Mouse (Mus musculus): Measurements from ENCODE around the gene Olfr1155.

Gene Olfr1155

DNA sequence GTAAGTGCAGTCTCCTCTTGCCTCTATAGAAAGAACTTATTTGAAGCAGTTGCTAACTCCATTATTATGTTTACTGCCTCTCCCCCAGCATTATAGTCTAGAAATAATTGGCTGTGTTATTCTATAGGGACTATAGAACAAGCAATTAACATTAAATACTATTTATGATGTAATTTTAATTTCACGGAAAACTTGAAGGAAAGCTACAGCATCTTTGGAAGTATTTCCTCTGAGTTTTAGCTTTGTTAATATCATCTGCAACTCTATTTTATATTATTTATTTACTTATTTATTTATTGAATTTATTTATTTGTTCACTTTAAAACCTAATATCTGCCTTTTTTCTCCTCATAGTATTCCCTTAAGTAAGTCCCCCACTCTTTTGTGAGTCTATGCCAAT lies at the start of gene Olfr1155:
Gene Olfr1155, minus strand, starts transcription at position 101 of the 400 bp plus-strand sequence.
- no peak for DNase-seq

DNA sequence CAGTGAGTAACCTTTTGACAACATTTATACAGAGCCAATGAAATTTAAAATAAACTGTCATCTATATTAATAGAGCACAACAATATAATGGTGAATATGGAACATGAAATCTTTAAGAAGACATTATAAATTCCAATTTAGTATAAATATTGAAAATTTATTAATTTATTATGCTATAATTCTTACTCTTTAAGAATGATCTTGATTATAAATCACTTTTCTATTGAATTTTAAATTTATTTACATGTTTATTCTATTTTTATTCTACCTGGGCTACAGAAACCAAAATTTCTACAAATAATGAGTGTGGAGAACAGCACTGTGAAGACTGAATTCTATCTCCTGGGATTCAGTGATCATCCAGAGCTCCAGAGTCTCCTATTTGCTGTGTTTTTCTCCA lies 44.9 kb upstream of the Olfr1155 start, which contains the start of gene Olfr1158:
Gene Olfr1158, plus strand, starts transcription at position 301 of the 400 bp plus-strand sequence.
- DNase-seq = no peak

DNA sequence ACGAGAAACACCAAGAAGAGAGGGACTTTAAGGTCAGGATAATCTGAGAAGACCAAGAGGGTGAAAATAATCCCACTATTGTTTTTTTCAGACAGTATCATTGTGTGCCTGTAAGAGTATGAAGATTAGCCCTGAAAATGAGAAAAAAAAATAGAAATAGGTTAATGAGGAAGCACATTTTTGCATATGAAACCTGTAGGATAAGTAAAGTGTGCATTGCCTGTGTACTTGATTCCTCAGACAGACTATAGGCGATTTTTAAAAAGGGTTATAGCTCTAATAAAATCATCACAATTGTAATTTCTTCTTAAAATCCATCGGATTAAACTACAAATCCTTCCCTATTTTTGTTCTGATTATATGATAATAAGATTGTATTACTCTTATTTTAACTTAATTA lies 29.6 kb upstream of the Olfr1155 start, which contains the start of gene Olfr74:
Gene Olfr74, minus strand, starts transcription at position 101 of the 400 bp plus-strand sequence.
- DNase-seq = no peak

DNA sequence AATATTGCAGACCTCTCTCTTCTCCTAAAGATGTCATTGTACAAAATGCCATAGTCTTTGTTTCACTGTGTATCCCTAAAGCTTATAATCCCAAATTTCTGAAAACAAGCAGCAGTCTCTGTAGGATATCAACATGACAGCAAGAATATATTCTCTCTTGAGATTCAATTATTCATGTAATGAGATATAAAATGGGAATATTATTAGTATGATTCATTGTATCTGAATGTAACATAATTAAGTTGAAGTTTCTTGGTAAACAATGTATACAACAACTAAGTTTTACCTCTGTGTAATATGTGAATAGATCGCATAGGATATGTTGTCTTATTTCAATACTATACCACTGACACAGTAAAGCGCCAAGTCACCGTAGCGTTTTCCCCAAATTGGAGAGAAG lies 23.3 kb upstream of the Olfr1155 start, which contains the start of gene Olfr1157:
Gene Olfr1157, minus strand, starts transcription at position 101 of the 400 bp plus-strand sequence.
- DNase-seq = no peak

DNA sequence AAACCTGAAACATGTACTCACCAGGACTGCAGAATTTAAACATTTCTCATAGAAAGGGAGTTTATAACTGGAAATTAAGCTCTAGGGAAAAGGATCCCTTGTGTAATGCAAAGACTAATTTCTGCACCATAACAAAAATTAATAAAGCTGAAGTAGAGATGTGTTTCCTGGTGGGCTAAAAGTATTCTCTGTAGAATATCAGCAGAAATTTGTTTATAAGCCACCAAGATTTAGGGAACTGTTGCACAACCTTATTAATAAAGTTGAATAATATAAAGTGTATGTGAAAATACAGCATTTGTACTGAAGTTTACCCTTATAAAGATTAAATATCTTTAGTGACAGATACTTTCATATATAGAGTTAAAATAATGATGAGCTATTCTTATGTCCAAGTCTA lies 8.1 kb upstream of the Olfr1155 start, which contains the start of gene Olfr1156:
Gene Olfr1156, minus strand, starts transcription at position 101 of the 400 bp plus-strand sequence.
- DNase-seq = no peak

DNA sequence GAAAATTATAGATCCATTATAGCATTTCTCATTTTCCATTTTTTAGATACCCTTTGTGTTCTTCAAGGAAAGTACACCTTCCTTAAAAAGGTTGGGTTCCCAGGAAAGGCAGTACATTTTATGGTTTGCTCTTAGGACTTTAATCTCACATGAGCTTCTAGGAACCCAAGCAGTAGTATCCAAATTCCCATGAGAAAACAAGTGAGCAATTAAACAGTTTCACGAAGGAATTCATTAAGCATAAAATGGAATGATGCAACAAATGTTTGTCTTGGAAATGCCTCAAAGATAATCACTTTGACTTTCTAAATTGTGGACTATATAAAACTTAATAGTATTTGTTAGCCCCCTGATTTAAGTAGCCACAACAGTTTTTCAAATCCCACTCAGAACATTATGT lies 39.9 kb downstream of the Olfr1155 start, which contains the start of gene Olfr1154:
Gene Olfr1154, minus strand, starts transcription at position 101 of the 400 bp plus-strand sequence.
- no peak for DNase-seq

DNA sequence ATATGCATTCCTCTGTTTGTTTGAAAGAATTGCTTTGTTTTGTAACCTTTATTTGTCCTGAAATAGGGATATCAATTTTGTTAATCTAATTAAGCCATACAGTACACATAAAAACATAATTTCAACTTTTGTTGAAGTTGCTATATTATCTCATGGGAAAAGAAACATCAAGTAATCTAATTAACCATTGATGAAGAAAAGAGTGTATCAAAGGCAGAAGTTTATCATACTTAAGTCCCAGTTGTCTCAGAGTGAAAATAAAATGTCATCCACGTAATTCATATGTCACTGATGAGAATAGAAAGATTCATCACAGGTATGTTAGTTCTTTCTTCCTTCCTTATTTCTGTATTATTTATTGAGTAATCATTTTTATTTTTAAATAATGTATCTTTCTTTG lies 50.3 kb downstream of the Olfr1155 start, which contains the start of gene Olfr1153:
Gene Olfr1153, plus strand, starts transcription at position 301 of the 400 bp plus-strand sequence.
- no peak for DNase-seq
